Mouse (Mus musculus) E14TG2a.4 (cell line): Measurements from ENCODE around the gene Arid1a.

Experiments
- CTCF ChIP-seq: conservative IDR thresholded peaks from 2 replicates; pipeline ENCODE4 v1.5.1; 2014; ENCODE audit warnings: low read length
- NANOG ChIP-seq: IDR thresholded peaks from 2 replicates; pipeline ENCODE4 v1.6.1; 2014; ENCODE audit warnings: borderline replicate concordance, low read length, mixed read lengths
- POU5F1 ChIP-seq: IDR thresholded peaks from 2 replicates; pipeline ENCODE4 v1.6.1; 2014; ENCODE audit warnings: low read length, borderline replicate concordance

- TF ChIP-seq CTCF (no peak), NANOG (no peak), POU5F1 (no peak)
These were observed 653 bp downstream of the Arid1a start for GRCm38 (mm10) chr4:133755861-133756371.
